Mouse (Mus musculus): ENCODE measurements around the gene Sptlc3. TPM values are rescaled to one million over a fixed set of nuclear protein-coding genes. Genes with fewer than 3 reads are reported as not detected.

The Sptlc3 gene
- polyA plus RNA-seq, 1 experiment from 2014 or later: 0.19 TPM

GRCm38 (mm10) chr2:139601543-139602194 lies 108.0 kb downstream of the Sptlc3 start:
- ATAC-seq (replicated peaks): no peak
- Histone ChIP-seq H3K4me3 (no peak overlapping the region), H3K36me3 (no peaks in the 10 kb centered on the region), H3K4me1 (no peaks in the 10 kb centered on the region), H3K9ac (replicated peaks) (no peak overlapping the region), H3K9me3 (no peaks in the 10 kb centered on the region), H3K27me3 (no peaks in the 10 kb centered on the region), H3K27ac (replicated peaks) (no peak overlapping the region), H3K4me2 (replicated peaks) (no peak overlapping the region)
- 31% methylated on average over 7 of the region's 7 CpGs for WGBS

GRCm38 (mm10) chr2:139608167-139608566 lies 114.5 kb downstream of the Sptlc3 start:
- H3K4me2 ChIP-seq (replicated peaks): no peak overlapping the region
- no peaks in the 10 kb centered on the region for H3K27me3 ChIP-seq
- peaks cover 19% of the 10 kb centered on the region for H3K4me1 ChIP-seq
- no peak for ATAC-seq (replicated peaks)
- no peaks in the 10 kb centered on the region for H3K9me3 ChIP-seq
- 33% methylated on average over 3 of the region's 3 CpGs for WGBS
- no peak overlapping the region for H3K27ac ChIP-seq (replicated peaks)
- no peaks in the 10 kb centered on the region for H3K36me3 ChIP-seq
- no peak overlapping the region for H3K9ac ChIP-seq (replicated peaks)
- H3K4me3 ChIP-seq: no peak overlapping the region

- Histone ChIP-seq H3K4me3 (no peak overlapping the region), H3K27ac (replicated peaks) (no peak overlapping the region), H3K36me3 (no peaks in the 10 kb centered on the region), H3K9me3 (no peaks in the 10 kb centered on the region), H3K9ac (replicated peaks) (no peak overlapping the region), H3K4me1 (peaks cover 19% of the 10 kb centered on the region), H3K27me3 (no peaks in the 10 kb centered on the region), H3K4me2 (replicated peaks) (peak overlapping the region; percentile 7; the same call in 1 of the 2 replicates)
- peak; percentile 43; the same call in 1 of the 2 replicates for ATAC-seq (replicated peaks)
- WGBS: 1% methylated on average over 7 of the region's 7 CpGs
Measured at GRCm38 (mm10) chr2:139608810-139609209, 115.1 kb downstream of the Sptlc3 start.

GRCm38 (mm10) chr2:139609231-139609630 lies 115.5 kb downstream of the Sptlc3 start:
- 14% methylated on average over 7 of the region's 7 CpGs for WGBS
- no peak for ATAC-seq (replicated peaks)

GRCm38 (mm10) chr2:139609662-139610291 lies 116.1 kb downstream of the Sptlc3 start:
- Histone ChIP-seq H3K27me3 (no peaks in the 10 kb centered on the region), H3K4me1 (peaks cover 19% of the 10 kb centered on the region), H3K4me2 (replicated peaks) (no peak overlapping the region), H3K27ac (replicated peaks) (no peak overlapping the region), H3K9me3 (no peaks in the 10 kb centered on the region), H3K4me3 (no peak overlapping the region), H3K9ac (replicated peaks) (no peak overlapping the region), H3K36me3 (no peaks in the 10 kb centered on the region)
- no peak for ATAC-seq (replicated peaks)
- WGBS: 7% methylated on average over 8 of the region's 8 CpGs

More at GRCm38 (mm10) chr2:139609231-139609630, 115.5 kb downstream of the Sptlc3 start:
- Histone ChIP-seq H3K27me3 (no peaks in the 10 kb centered on the region), H3K9me3 (no peaks in the 10 kb centered on the region), H3K27ac (replicated peaks) (no peak overlapping the region), H3K36me3 (no peaks in the 10 kb centered on the region), H3K9ac (replicated peaks) (no peak overlapping the region), H3K4me3 (no peak overlapping the region), H3K4me1 (peaks cover 19% of the 10 kb centered on the region), H3K4me2 (replicated peaks) (peak overlapping the region; percentile 7; the same call in 1 of the 2 replicates)

- no peak overlapping the region for H3K4me2 ChIP-seq (replicated peaks)
- no peaks in the 10 kb centered on the region for H3K9me3 ChIP-seq
- peaks cover 19% of the 10 kb centered on the region for H3K4me1 ChIP-seq
- WGBS: 72% methylated on average over 10 of the region's 10 CpGs
- H3K4me3 ChIP-seq: no peak overlapping the region
- H3K36me3 ChIP-seq: no peaks in the 10 kb centered on the region
- H3K9ac ChIP-seq (replicated peaks): no peak overlapping the region
- no peak overlapping the region for H3K27ac ChIP-seq (replicated peaks)
- no peaks in the 10 kb centered on the region for H3K27me3 ChIP-seq
- no peak for ATAC-seq (replicated peaks)
Measured at GRCm38 (mm10) chr2:139612410-139613107, 118.8 kb downstream of the Sptlc3 start.

- Histone ChIP-seq H3K4me1 (no peaks in the 10 kb centered on the region), H3K9me3 (no peaks in the 10 kb centered on the region)
- 74% methylated on average over 1 of the region's 1 CpGs for WGBS
Measured at GRCm38 (mm10) chr2:139626496-139626895, 132.8 kb downstream of the Sptlc3 start.

GRCm38 (mm10) chr2:139628731-139629130 lies 135.0 kb downstream of the Sptlc3 start:
- Histone ChIP-seq H3K4me3 (no peak overlapping the region), H3K9ac (replicated peaks) (no peak overlapping the region), H3K27me3 (no peaks in the 10 kb centered on the region), H3K9me3 (no peaks in the 10 kb centered on the region), H3K36me3 (no peaks in the 10 kb centered on the region), H3K4me1 (no peaks in the 10 kb centered on the region), H3K27ac (replicated peaks) (no peak overlapping the region), H3K4me2 (replicated peaks) (no peak overlapping the region)
- WGBS: 72% methylated on average over 4 of the region's 4 CpGs
- ATAC-seq (replicated peaks): no peak

More at GRCm38 (mm10) chr2:139626496-139626895, 132.8 kb downstream of the Sptlc3 start:
- Histone ChIP-seq H3K36me3 (no peaks in the 10 kb centered on the region), H3K27me3 (no peaks in the 10 kb centered on the region), H3K4me2 (replicated peaks) (no peak overlapping the region), H3K27ac (replicated peaks) (no peak overlapping the region), H3K9ac (replicated peaks) (no peak overlapping the region), H3K4me3 (no peak overlapping the region)
- ATAC-seq (replicated peaks): no peak

- H3K9me3 ChIP-seq: no peaks in the 10 kb centered on the region
- H3K27me3 ChIP-seq: no peaks in the 10 kb centered on the region
- ATAC-seq (replicated peaks): no peak
- no peaks in the 10 kb centered on the region for H3K4me1 ChIP-seq
- WGBS: 86% methylated on average over 3 of the region's 3 CpGs
- no peak overlapping the region for H3K27ac ChIP-seq (replicated peaks)
- H3K36me3 ChIP-seq: no peaks in the 10 kb centered on the region
- H3K4me3 ChIP-seq: no peak overlapping the region
- H3K9ac ChIP-seq (replicated peaks): no peak overlapping the region
- H3K4me2 ChIP-seq (replicated peaks): no peak overlapping the region
Measured at GRCm38 (mm10) chr2:139629653-139630052, 135.9 kb downstream of the Sptlc3 start.

GRCm38 (mm10) chr2:139634506-139634905 lies 140.8 kb downstream of the Sptlc3 start:
- Histone ChIP-seq H3K27ac (replicated peaks) (no peak overlapping the region), H3K9me3 (no peaks in the 10 kb centered on the region), H3K9ac (replicated peaks) (no peak overlapping the region), H3K27me3 (no peaks in the 10 kb centered on the region), H3K4me1 (no peaks in the 10 kb centered on the region), H3K4me3 (no peak overlapping the region), H3K4me2 (replicated peaks) (no peak overlapping the region), H3K36me3 (no peaks in the 10 kb centered on the region)
- no peak for ATAC-seq (replicated peaks)
- WGBS: 91% methylated on average over 4 of the region's 4 CpGs

GRCm38 (mm10) chr2:139637861-139638260 lies 144.1 kb downstream of the Sptlc3 start:
- Histone ChIP-seq H3K36me3 (no peaks in the 10 kb centered on the region), H3K4me2 (replicated peaks) (no peak overlapping the region), H3K4me3 (no peak overlapping the region), H3K4me1 (no peaks in the 10 kb centered on the region), H3K27ac (replicated peaks) (no peak overlapping the region), H3K9ac (replicated peaks) (no peak overlapping the region), H3K27me3 (no peaks in the 10 kb centered on the region), H3K9me3 (no peaks in the 10 kb centered on the region)
- 63% methylated on average over 2 of the region's 2 CpGs for WGBS
- ATAC-seq (replicated peaks): no peak

GRCm38 (mm10) chr2:139641757-139642385 lies 148.2 kb downstream of the Sptlc3 start:
- no peaks in the 10 kb centered on the region for H3K36me3 ChIP-seq

More at GRCm38 (mm10) chr2:139641757-139642385, 148.2 kb downstream of the Sptlc3 start:
- no peaks in the 10 kb centered on the region for H3K27me3 ChIP-seq
- H3K27ac ChIP-seq (replicated peaks): no peak overlapping the region
- no peak for ATAC-seq (replicated peaks)
- no peak overlapping the region for H3K4me2 ChIP-seq (replicated peaks)
- H3K9me3 ChIP-seq: no peaks in the 10 kb centered on the region
- WGBS: 37% methylated on average over 7 of the region's 7 CpGs
- no peaks in the 10 kb centered on the region for H3K4me1 ChIP-seq
- H3K9ac ChIP-seq (replicated peaks): no peak overlapping the region
- H3K4me3 ChIP-seq: no peak overlapping the region

All from forebrain, embryonic 15.5 days (tissue).